Mouse (Mus musculus) stomach, embryonic 15.5 days (tissue): ENCODE results near the gene Rplp0. TPM values are rescaled to one million over a fixed set of nuclear protein-coding genes. Genes with fewer than 3 reads are reported as not detected.

Experiments
- ATAC-seq: fragments of 200-750 bp; cut with Nextera tagmentation; 2 replicates; pipeline ENCODE4 v1.8.0; 2017; ENCODE audit warnings: low read depth, moderate number of reproducible peaks, moderate TSS enrichment; ENCODE audit not compliant: insufficient read depth, low FRiP score
- H3K27ac ChIP-seq: fragments of 300-500 bp; sonication (generic); 2 replicates; pipeline ENCODE4 v1.5.1; 2015; ENCODE audit warnings: mild to moderate bottlenecking, inconsistent platforms
- H3K27me3 ChIP-seq: fragments of 300-500 bp; sonication (generic); replicated peaks from 2 replicates; pipeline ENCODE4 v1.6.1; 2015; ENCODE audit warnings: inconsistent platforms
- H3K36me3 ChIP-seq: fragments of 300-500 bp; sonication (generic); 2 replicates; pipeline ENCODE4 v1.6.1; 2015; ENCODE audit warnings: inconsistent platforms
- H3K4me1 ChIP-seq: fragments of 300-500 bp; sonication (generic); 2 replicates; pipeline ENCODE4 v1.6.1; 2015; ENCODE audit warnings: inconsistent platforms
- H3K4me2 ChIP-seq: fragments of 300-500 bp; sonication (generic); 2 replicates; pipeline ENCODE4 v1.6.1; 2015; ENCODE audit warnings: mild to moderate bottlenecking, inconsistent platforms
- H3K4me3 ChIP-seq: fragments of 300-500 bp; sonication (generic); replicated peaks from 2 replicates; pipeline ENCODE4 v1.5.1; 2015; ENCODE audit warnings: inconsistent platforms
- H3K9ac ChIP-seq: fragments of 300-500 bp; sonication (generic); 2 replicates; pipeline ENCODE4 v1.6.1; 2015; ENCODE audit warnings: inconsistent platforms
- H3K9me3 ChIP-seq: fragments of 300-500 bp; sonication (generic); 2 replicates; pipeline ENCODE4 v1.6.1; 2016; ENCODE audit warnings: inconsistent platforms
- WGBS: fragments of 180-500 bp; shearing (Covaris S2); methylation state at CpG from one replicate; pipeline ENCODE4 v1.1.7; 2015; 5-methylcytosine and 5-hydroxymethylcytosine counted together
- polyA plus RNA-seq: library from polyadenylated mRNA; unstranded; fragments of >200 nt; fragmentation: Nextera tagmentation; extraction: Ambion mirVana; gene quantifications from 2 replicates; pipeline ENCODE4 v1.2.1, GENCODE M21; 2015

The Rplp0 gene
- polyA plus RNA-seq, result 1,425 and 1,562 TPM in 2 replicates

GRCm38 (mm10) chr5:115559237-115560101 lies at the start of gene Rplp0:
Gene Rplp0 (plus strand): TSS chr5:115559467.
- peak within 1 kb of the TSS; percentile 65 for H3K4me2 ChIP-seq
- peak within 1 kb of the TSS; percentile 99 for H3K9ac ChIP-seq
- under 1% methylated on average over 78 of the region's 78 CpGs for WGBS
- no peaks in the 10 kb centered on the region for H3K9me3 ChIP-seq
- ATAC-seq, result peak; percentile 97
- H3K27me3 ChIP-seq, result no peaks in the 10 kb centered on the region
- H3K27ac ChIP-seq, result peak within 1 kb of the TSS; percentile 90
- H3K4me3 ChIP-seq, result peak within 1 kb of the TSS; percentile 92
- peaks cover 21% of the 10 kb centered on the region for H3K4me1 ChIP-seq
- H3K36me3 ChIP-seq, result peaks cover 28% of the 10 kb centered on the region

- Histone ChIP-seq H3K4me2 (peak overlapping the region; percentile 83), H3K4me3 (peak overlapping the region; percentile 84; the same call in 1 of the 2 replicates), H3K9ac (no peak overlapping the region), H3K36me3 (no peaks in the 10 kb centered on the region), H3K27me3 (no peaks in the 10 kb centered on the region), H3K4me1 (peaks cover 43% of the 10 kb centered on the region), H3K9me3 (no peaks in the 10 kb centered on the region), H3K27ac (peak overlapping the region; percentile 77)
- no peak for ATAC-seq
- WGBS, result 68% methylated on average over 15 of the region's 15 CpGs
Observed at GRCm38 (mm10) chr5:115509790-115510689, 49.2 kb upstream of the Rplp0 start.

- ATAC-seq, result no peak
- 94% methylated on average over 7 of the region's 7 CpGs for WGBS
- H3K36me3 ChIP-seq, result no peaks in the 10 kb centered on the region
- H3K4me1 ChIP-seq, result peaks cover 48% of the 10 kb centered on the region
- no peak overlapping the region for H3K27ac ChIP-seq
- H3K9ac ChIP-seq, result no peak overlapping the region
- no peaks in the 10 kb centered on the region for H3K27me3 ChIP-seq
- no peak overlapping the region for H3K4me2 ChIP-seq
- no peaks in the 10 kb centered on the region for H3K9me3 ChIP-seq
- no peak overlapping the region for H3K4me3 ChIP-seq
Observed at GRCm38 (mm10) chr5:115512375-115512774, 46.9 kb upstream of the Rplp0 start.

GRCm38 (mm10) chr5:115513246-115513645 lies 46.0 kb upstream of the Rplp0 start:
- Histone ChIP-seq H3K4me1 (peaks cover 40% of the 10 kb centered on the region), H3K27me3 (no peaks in the 10 kb centered on the region), H3K9ac (no peak overlapping the region), H3K9me3 (no peaks in the 10 kb centered on the region), H3K36me3 (no peaks in the 10 kb centered on the region), H3K4me3 (no peak overlapping the region), H3K4me2 (no peak overlapping the region), H3K27ac (no peak overlapping the region)
- ATAC-seq, result no peak
- 94% methylated on average over 14 of the region's 14 CpGs for WGBS

- no peak overlapping the region for H3K4me2 ChIP-seq
- no peak overlapping the region for H3K9ac ChIP-seq
- H3K27me3 ChIP-seq, result no peaks in the 10 kb centered on the region
- H3K9me3 ChIP-seq, result no peaks in the 10 kb centered on the region
- H3K36me3 ChIP-seq, result no peaks in the 10 kb centered on the region
- H3K27ac ChIP-seq, result 0 out of 2 replicates have a peak overlapping the region, but pooled peaks have one; percentile 89
- WGBS, result 90% methylated on average over 16 of the region's 16 CpGs
- no peak overlapping the region for H3K4me3 ChIP-seq
- ATAC-seq, result no peak
- H3K4me1 ChIP-seq, result peaks cover 35% of the 10 kb centered on the region
Observed at GRCm38 (mm10) chr5:115513721-115514120, 45.5 kb upstream of the Rplp0 start.

- H3K4me2 ChIP-seq, result peak overlapping the region; percentile 36; the same call in 1 of the 2 replicates
- 79% methylated on average over 6 of the region's 6 CpGs for WGBS
- no peaks in the 10 kb centered on the region for H3K36me3 ChIP-seq
- no peak overlapping the region for H3K4me3 ChIP-seq
- H3K9me3 ChIP-seq, result no peaks in the 10 kb centered on the region
- H3K27me3 ChIP-seq, result no peaks in the 10 kb centered on the region
- H3K27ac ChIP-seq, result peak overlapping the region; percentile 89
- ATAC-seq, result 0 out of 2 replicates have a peak, but pooled peaks have one; percentile 3
- H3K9ac ChIP-seq, result no peak overlapping the region
- H3K4me1 ChIP-seq, result peaks cover 29% of the 10 kb centered on the region
Observed at GRCm38 (mm10) chr5:115514346-115514745, 44.9 kb upstream of the Rplp0 start.

GRCm38 (mm10) chr5:115514896-115515587 lies 44.2 kb upstream of the Rplp0 start:
- peak overlapping the region; percentile 89 for H3K27ac ChIP-seq
- H3K27me3 ChIP-seq, result no peaks in the 10 kb centered on the region
- no peak overlapping the region; the same call in 1 of the 2 replicates for H3K9ac ChIP-seq
- peak overlapping the region; percentile 36 for H3K4me2 ChIP-seq
- H3K4me1 ChIP-seq, result peaks cover 24% of the 10 kb centered on the region
- ATAC-seq, result peak; percentile 31; the same call in 1 of the 2 replicates
- WGBS, result 25% methylated on average over 20 of the region's 20 CpGs
- H3K4me3 ChIP-seq, result no peak overlapping the region; the same call in 1 of the 2 replicates
- no peaks in the 10 kb centered on the region for H3K9me3 ChIP-seq
- H3K36me3 ChIP-seq, result no peaks in the 10 kb centered on the region

GRCm38 (mm10) chr5:115516081-115516907 lies 43.0 kb upstream of the Rplp0 start:
- Histone ChIP-seq H3K4me2 (peak overlapping the region; percentile 36), H3K27me3 (no peaks in the 10 kb centered on the region), H3K4me3 (no peak overlapping the region), H3K36me3 (no peaks in the 10 kb centered on the region), H3K9me3 (no peaks in the 10 kb centered on the region), H3K4me1 (peaks cover 33% of the 10 kb centered on the region), H3K27ac (peak overlapping the region; percentile 69), H3K9ac (no peak overlapping the region)
- 75% methylated on average over 32 of the region's 32 CpGs for WGBS
- ATAC-seq, result no peak

GRCm38 (mm10) chr5:115516908-115517307 lies 42.4 kb upstream of the Rplp0 start:
- no peak for ATAC-seq
- Histone ChIP-seq H3K27me3 (no peaks in the 10 kb centered on the region), H3K4me3 (no peak overlapping the region), H3K9ac (no peak overlapping the region), H3K36me3 (no peaks in the 10 kb centered on the region), H3K4me2 (no peak overlapping the region), H3K9me3 (no peaks in the 10 kb centered on the region), H3K4me1 (peaks cover 39% of the 10 kb centered on the region), H3K27ac (no peak overlapping the region)
- WGBS, result 88% methylated on average over 7 of the region's 7 CpGs

- no peaks in the 10 kb centered on the region for H3K9me3 ChIP-seq
Observed at GRCm38 (mm10) chr5:115517501-115517900, 41.8 kb upstream of the Rplp0 start.

More at GRCm38 (mm10) chr5:115517501-115517900, 41.8 kb upstream of the Rplp0 start:
- Histone ChIP-seq H3K36me3 (no peaks in the 10 kb centered on the region), H3K4me2 (no peak overlapping the region), H3K4me3 (no peak overlapping the region), H3K9ac (no peak overlapping the region), H3K27ac (no peak overlapping the region), H3K4me1 (peaks cover 45% of the 10 kb centered on the region), H3K27me3 (no peaks in the 10 kb centered on the region)
- WGBS, result 85% methylated on average over 9 of the region's 9 CpGs
- ATAC-seq, result no peak
